Mouse (Mus musculus): ENCODE results near the gene Nrap. TPM values are rescaled to one million over a fixed set of nuclear protein-coding genes. Genes with fewer than 3 reads are reported as not detected.

Gene Nrap
- 0.28 and 0.47 TPM in 2 replicates for polyA plus RNA-seq (2015; fragmentation: Nextera tagmentation; extraction: Ambion mirVana)

DNA sequence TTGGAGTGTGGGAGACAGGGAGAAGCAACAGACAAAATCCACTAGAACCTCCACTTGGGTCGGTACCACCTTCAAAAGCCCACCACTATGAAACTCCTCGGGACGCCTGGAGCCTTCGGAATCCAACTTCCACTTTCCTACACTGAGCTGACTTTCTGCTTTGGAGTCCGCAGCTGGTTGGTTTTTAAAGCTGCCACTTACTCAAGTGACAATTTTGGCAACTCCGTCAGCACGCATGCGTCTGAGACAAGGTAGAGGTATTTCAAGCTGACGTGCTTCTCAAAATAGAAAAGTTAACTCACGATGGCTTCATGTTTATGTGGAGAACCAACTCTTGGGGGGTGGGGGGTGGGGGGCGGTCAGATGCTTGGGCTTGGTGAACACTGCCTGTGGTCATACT, at the start of gene Nrap:
Gene Nrap, minus strand, starts transcription at position 159 of the 400 bp plus-strand sequence.
- H3K27ac ChIP-seq (replicated peaks), result peak within 1 kb of the TSS; percentile 91
- WGBS (ENCODE audit: insufficient replicate concordance), result 74% methylated on average over 11 of the region's 11 CpGs
- no peaks in the 10 kb centered on the region for H3K9me3 ChIP-seq (replicated peaks)
- H3K9ac ChIP-seq, result no peak within 1 kb of the TSS
- peaks cover 64% of the 10 kb centered on the region for H3K4me1 ChIP-seq (replicated peaks)
- no peak within 1 kb of the TSS for H3K4me3 ChIP-seq (replicated peaks)
- H3K27me3 ChIP-seq, result no peaks in the 10 kb centered on the region
- ATAC-seq (ENCODE audit: insufficient read depth), result no peak
- no peaks in the 10 kb centered on the region for H3K36me3 ChIP-seq (replicated peaks)
- H3K4me2 ChIP-seq, result 0 out of 2 replicates have a peak within 1 kb of the TSS, but pooled peaks have one; percentile 68

DNA sequence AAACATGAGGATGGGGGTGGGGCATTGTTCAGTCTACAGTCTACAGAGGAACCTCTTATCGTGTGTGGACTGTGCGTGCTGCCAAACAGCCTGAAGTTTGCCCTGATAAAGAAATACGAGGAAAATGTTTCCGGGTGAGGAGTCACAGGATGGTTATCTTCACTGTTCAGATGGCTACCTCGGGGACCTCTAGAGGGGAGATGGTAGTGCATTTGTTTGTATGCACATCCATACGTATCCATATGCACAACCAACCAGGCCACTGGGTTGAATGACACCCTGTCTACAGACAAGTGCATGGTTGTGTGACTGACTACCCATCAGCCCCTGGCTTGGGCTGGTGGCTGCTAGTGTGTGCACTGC, 49.2 kb upstream of the Nrap start:
- peak; percentile 97 for ATAC-seq (ENCODE audit: insufficient read depth)
- Histone ChIP-seq H3K27ac (replicated peaks) (peak overlapping the region; percentile 79), H3K4me2 (peak overlapping the region; percentile 42), H3K27me3 (no peaks in the 10 kb centered on the region), H3K4me1 (replicated peaks) (peaks cover 26% of the 10 kb centered on the region), H3K4me3 (replicated peaks) (no peak overlapping the region), H3K36me3 (replicated peaks) (peaks cover 42% of the 10 kb centered on the region), H3K9ac (no peak overlapping the region), H3K9me3 (replicated peaks) (no peaks in the 10 kb centered on the region)
- WGBS (ENCODE audit: insufficient replicate concordance), result 14% methylated on average over 6 of the region's 6 CpGs

DNA sequence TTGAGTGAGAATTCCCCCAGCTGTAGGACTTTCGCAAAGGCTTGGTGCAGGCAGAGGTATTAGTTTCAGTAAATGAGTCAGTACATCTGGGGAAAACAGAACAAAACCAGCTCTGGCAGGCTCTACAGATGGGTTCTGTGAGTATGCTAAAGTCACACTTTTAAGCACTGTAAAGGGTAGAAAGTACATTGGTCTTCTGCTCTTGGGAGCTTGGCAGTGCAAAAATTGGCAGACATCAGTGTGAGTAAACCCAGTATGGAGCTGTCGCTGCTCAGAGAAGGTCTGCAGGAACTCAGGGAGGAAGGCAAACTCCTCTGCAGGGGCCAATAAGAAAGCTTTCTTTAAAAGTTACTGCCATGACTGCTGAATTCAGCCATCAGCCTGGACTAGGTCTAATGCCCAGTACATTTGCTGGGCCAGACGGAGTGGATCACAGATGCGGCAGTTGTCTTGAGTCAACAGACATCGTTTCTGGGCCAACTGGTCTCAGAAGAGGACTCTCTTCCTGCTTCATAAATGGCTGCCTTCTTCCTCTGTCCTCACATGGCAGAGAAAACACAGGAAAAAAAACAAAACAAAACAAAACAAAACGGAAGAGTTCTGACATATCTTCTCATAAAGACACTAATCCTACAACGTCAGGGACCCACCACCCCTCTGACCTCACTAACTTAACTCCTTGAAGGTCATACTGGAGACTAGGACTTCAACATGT, 48.7 kb upstream of the Nrap start:
- Histone ChIP-seq H3K36me3 (replicated peaks) (peaks cover 48% of the 10 kb centered on the region), H3K4me3 (replicated peaks) (no peak overlapping the region), H3K4me2 (peak overlapping the region; percentile 42), H3K9me3 (replicated peaks) (no peaks in the 10 kb centered on the region), H3K27me3 (no peaks in the 10 kb centered on the region), H3K27ac (replicated peaks) (peak overlapping the region; percentile 79), H3K9ac (no peak overlapping the region), H3K4me1 (replicated peaks) (peaks cover 26% of the 10 kb centered on the region)
- WGBS (ENCODE audit: insufficient replicate concordance), result 57% methylated on average over 7 of the region's 7 CpGs
- ATAC-seq (ENCODE audit: insufficient read depth), result no peak

DNA sequence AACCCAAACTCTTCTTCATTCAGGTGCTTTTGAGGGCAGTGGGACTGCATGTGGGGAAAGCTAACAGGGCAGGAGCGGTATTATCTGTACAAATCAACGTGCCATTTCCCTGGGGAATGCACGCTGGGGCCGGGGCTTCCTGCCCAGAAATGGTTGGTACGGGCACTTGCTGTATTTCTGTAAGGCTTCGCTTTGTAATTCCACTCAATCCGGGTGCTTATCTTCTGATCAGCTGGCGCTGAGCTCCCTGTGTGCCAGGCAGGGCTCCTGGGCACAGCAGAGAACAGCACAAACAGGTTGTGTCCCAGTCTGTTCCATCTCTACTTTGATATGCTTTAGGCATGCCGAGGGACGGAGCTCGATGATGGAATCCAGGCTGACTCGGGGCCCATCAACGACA, 46.5 kb upstream of the Nrap start:
- H3K36me3 ChIP-seq (replicated peaks), result peaks cover 53% of the 10 kb centered on the region
- ATAC-seq (ENCODE audit: insufficient read depth), result no peak

DNA sequence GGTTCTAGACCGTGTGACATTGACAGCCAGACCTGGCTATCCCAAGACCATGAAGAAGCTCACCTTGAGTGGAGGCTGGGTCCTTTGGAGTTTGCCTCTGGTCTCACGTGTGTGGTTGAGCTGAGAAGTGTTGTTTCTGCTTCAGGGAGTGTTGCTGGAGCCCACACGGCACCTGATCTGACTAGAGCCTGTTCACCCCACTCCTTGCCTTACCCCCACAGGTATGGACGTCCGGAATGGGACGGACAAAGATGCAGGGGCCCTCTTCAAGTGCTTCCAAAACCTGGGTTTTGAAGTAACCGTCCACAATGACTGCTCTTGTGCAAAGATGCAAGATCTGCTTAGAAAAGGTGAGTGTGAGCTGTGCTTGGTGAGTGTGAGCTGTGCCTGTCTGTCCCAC, 43.7 kb upstream of the Nrap start:
- no peak overlapping the region for H3K4me2 ChIP-seq
- H3K9me3 ChIP-seq (replicated peaks), result no peaks in the 10 kb centered on the region
- H3K27ac ChIP-seq (replicated peaks), result no peak overlapping the region
- 77% methylated on average over 7 of the region's 7 CpGs for WGBS (ENCODE audit: insufficient replicate concordance)
- no peak overlapping the region for H3K4me3 ChIP-seq (replicated peaks)
- H3K4me1 ChIP-seq (replicated peaks), result peaks cover 6% of the 10 kb centered on the region
- no peaks in the 10 kb centered on the region for H3K27me3 ChIP-seq
- no peak overlapping the region for H3K9ac ChIP-seq
- H3K36me3 ChIP-seq (replicated peaks), result peaks cover 49% of the 10 kb centered on the region
- no peak for ATAC-seq (ENCODE audit: insufficient read depth)

More for the DNA sequence above, 46.5 kb upstream of the Nrap start:
- H3K4me3 ChIP-seq (replicated peaks), result no peak overlapping the region
- H3K9ac ChIP-seq, result no peak overlapping the region
- 82% methylated on average over 13 of the region's 13 CpGs for WGBS (ENCODE audit: insufficient replicate concordance)
- H3K27me3 ChIP-seq, result no peaks in the 10 kb centered on the region
- no peak overlapping the region for H3K4me2 ChIP-seq
- H3K9me3 ChIP-seq (replicated peaks), result no peaks in the 10 kb centered on the region
- peaks cover 26% of the 10 kb centered on the region for H3K4me1 ChIP-seq (replicated peaks)
- H3K27ac ChIP-seq (replicated peaks), result no peak overlapping the region

DNA sequence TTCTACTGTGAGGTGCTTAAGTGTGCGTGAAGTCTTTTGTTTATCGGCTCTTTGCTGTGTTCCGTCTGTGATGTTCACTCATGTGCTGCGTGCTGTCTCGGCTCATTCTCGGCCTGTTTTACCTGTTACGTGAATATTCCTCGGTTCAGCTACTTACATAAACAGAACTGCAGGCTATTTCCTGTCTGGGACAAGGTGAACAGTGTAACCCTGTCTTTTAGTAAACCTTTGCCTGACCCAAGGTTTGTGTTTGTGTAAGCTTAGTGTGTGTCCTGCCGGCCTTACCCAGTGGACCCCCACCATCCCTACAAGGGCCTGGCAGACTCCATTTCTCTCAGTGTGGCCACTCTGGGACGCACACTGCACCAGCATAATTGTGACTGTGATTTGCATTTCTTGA, 42.9 kb upstream of the Nrap start:
- 82% methylated on average over 10 of the region's 10 CpGs for WGBS (ENCODE audit: insufficient replicate concordance)
- Histone ChIP-seq H3K27me3 (no peaks in the 10 kb centered on the region), H3K4me2 (no peak overlapping the region), H3K36me3 (replicated peaks) (peaks cover 45% of the 10 kb centered on the region), H3K4me1 (replicated peaks) (no peaks in the 10 kb centered on the region), H3K27ac (replicated peaks) (no peak overlapping the region), H3K9ac (no peak overlapping the region), H3K9me3 (replicated peaks) (no peaks in the 10 kb centered on the region), H3K4me3 (replicated peaks) (no peak overlapping the region)
- ATAC-seq (ENCODE audit: insufficient read depth), result no peak

DNA sequence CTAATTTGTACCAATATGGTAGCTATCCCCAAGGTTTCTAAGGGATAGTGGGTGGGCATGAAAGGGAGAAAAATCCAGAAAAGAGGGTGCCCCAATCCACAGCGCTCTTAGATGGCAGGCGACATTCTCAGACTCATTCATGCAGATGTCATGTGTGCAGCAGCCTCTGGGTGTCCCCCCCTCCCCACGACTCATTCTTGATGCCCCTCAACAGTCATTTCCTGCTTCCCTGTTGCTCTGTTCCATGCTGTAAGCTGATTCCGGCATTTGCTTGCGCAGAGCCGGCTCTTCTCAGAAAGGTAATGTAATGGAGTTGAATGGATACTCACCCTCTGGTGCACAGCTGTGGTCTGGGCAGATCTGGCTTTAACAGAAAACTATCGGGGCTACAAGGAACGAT, 40.5 kb upstream of the Nrap start:
- Histone ChIP-seq H3K27me3 (no peaks in the 10 kb centered on the region), H3K27ac (replicated peaks) (no peak overlapping the region), H3K9me3 (replicated peaks) (no peaks in the 10 kb centered on the region), H3K4me2 (no peak overlapping the region), H3K9ac (no peak overlapping the region), H3K4me1 (replicated peaks) (no peaks in the 10 kb centered on the region), H3K4me3 (replicated peaks) (no peak overlapping the region), H3K36me3 (replicated peaks) (peaks cover 26% of the 10 kb centered on the region)
- no peak for ATAC-seq (ENCODE audit: insufficient read depth)
- WGBS (ENCODE audit: insufficient replicate concordance), result 72% methylated on average over 8 of the region's 8 CpGs

DNA sequence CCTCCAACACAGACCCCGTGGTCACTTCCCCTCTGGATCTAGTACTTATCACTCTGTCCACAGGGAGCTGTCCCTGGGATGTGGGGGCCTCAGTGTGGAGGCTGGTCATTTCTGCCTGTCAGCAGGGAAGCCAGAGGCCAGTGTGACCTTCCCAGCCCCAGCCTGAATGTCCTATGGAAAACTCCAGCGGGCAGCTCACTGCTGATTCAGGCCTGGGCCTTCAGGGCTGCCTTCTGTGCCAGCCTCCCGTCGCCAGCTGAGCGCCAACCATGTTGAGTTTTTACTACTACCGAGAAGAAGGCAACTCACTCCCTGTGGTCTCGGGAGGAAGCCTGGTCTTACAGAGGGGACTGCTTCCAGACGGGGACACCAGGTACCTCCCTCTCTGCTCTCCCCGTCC, 35.7 kb upstream of the Nrap start:
- H3K36me3 ChIP-seq (replicated peaks), result no peaks in the 10 kb centered on the region
- no peak overlapping the region for H3K4me3 ChIP-seq (replicated peaks)
- no peaks in the 10 kb centered on the region for H3K9me3 ChIP-seq (replicated peaks)
- no peak overlapping the region for H3K9ac ChIP-seq
- no peak overlapping the region for H3K4me2 ChIP-seq
- 0 out of 2 replicates have a peak, but pooled peaks cover 4% of the 10 kb centered on the region for H3K4me1 ChIP-seq (replicated peaks)
- no peak for ATAC-seq (ENCODE audit: insufficient read depth)
- no peak overlapping the region for H3K27ac ChIP-seq (replicated peaks)
- WGBS (ENCODE audit: insufficient replicate concordance), result 61% methylated on average over 9 of the region's 9 CpGs
- H3K27me3 ChIP-seq, result no peaks in the 10 kb centered on the region

DNA sequence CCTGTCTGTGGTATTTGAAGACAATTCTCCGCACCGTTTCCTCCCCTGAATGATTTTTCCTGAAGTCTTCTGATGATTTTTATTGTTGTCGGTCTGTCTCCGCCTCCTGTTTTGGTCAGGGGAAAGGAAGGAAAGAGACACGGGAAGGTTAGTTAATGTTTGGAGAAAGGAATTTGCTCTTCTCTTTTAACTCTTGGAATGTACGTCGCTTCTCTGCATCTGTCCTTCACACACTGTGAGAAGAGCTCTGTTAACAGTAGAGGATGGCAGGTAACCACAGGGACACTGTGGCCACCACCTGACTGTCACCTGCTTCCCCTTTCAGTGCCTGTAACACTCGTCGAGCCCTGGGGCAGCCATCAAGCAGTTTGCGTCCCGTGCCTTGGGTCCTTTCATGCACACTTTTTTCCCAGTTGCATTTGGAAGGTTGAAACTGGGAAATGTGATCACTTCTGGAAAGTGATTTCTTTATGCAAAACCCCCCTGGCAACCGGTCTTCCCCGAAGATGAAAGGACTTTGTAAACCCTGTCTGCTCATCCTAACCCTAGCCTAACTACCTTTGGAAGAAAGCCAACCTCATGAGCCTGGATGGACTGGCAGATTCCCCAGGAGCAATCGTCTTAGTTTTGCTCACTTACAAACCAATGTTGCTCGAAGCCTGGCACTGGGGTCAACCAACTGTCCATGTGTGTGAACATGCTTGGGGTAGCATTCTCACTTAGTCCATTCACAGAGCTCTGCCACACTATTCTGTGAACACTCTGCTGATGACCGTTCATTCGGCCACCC, 35.0 kb upstream of the Nrap start:
- 0 out of 2 replicates have a peak, but pooled peaks cover 4% of the 10 kb centered on the region for H3K4me1 ChIP-seq (replicated peaks)
- no peaks in the 10 kb centered on the region for H3K9me3 ChIP-seq (replicated peaks)
- H3K27me3 ChIP-seq, result no peaks in the 10 kb centered on the region
- no peak overlapping the region for H3K9ac ChIP-seq
- no peak overlapping the region for H3K27ac ChIP-seq (replicated peaks)
- H3K4me3 ChIP-seq (replicated peaks), result no peak overlapping the region
- H3K4me2 ChIP-seq, result no peak overlapping the region
- H3K36me3 ChIP-seq (replicated peaks), result no peaks in the 10 kb centered on the region
- no peak for ATAC-seq (ENCODE audit: insufficient read depth)
- 74% methylated on average over 17 of the region's 17 CpGs for WGBS (ENCODE audit: insufficient replicate concordance)

DNA sequence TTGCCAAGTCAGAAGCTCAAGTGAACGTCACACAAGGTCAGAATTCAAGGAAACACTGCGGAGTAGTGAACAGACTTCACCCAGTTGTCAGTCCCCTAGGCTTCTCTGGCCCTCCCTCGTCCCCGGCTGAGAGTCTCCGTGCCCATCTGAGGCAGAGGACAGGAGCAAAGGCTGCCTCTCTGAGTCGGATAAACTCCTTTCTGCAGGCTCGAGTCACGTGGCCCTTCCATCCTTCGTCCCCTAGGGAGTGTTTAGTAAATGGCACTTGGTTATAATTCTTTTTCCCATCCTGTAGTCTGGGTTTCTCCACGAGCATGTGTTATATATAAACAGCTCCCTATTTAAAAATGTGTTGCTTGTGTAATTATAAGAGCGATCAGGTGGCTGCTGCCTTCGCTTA, 33.5 kb upstream of the Nrap start:
- 82% methylated on average over 12 of the region's 12 CpGs for WGBS (ENCODE audit: insufficient replicate concordance)
- H3K4me1 ChIP-seq (replicated peaks), result 0 out of 2 replicates have a peak, but pooled peaks cover 5% of the 10 kb centered on the region

DNA sequence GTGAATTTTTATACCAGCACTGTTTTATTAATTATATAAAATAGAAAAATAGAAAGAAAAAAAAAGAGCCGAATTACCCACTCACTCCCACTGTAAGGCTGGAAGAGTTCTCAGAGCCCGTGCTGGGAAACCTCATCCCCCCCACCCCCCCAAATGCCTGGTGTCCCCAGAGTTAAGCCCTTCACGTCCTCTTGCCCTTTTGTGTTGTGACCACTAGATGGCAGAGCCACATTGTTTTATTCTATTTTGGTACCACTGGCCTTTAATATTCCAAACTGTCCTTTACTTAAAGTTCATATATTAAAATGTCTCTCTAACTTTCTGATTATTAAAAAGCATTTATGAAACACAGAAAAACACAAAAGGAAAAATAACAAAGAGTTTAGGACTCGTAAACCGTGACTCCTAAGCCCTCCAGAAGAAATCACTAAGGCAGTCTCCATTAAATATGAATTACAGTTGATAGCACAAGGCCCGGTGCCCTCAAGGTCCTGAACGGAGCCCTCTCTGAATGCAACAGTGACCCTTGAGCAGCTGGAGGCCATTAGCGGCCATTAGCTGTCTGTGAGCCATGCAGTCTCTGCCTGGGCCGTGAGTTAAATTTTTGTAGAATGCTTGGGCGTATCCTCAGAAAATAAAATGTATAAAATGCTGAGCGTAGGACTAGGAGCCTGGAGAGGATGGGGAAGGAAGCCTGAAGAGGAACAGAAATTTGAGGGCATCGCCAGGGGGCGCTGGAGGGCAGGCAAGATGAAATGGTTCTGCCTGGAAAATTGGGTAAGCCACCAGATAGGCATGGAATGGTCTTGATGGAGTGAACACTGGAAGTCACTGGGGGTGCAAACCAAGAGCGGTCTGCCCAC, 32.9 kb upstream of the Nrap start:
- Histone ChIP-seq H3K27ac (replicated peaks) (no peak overlapping the region), H3K9ac (no peak overlapping the region), H3K4me2 (no peak overlapping the region), H3K4me1 (replicated peaks) (0 out of 2 replicates have a peak, but pooled peaks cover 6% of the 10 kb centered on the region), H3K9me3 (replicated peaks) (no peaks in the 10 kb centered on the region), H3K4me3 (replicated peaks) (no peak overlapping the region), H3K36me3 (replicated peaks) (no peaks in the 10 kb centered on the region), H3K27me3 (no peaks in the 10 kb centered on the region)
- no peak for ATAC-seq (ENCODE audit: insufficient read depth)
- 45% methylated on average over 14 of the region's 14 CpGs for WGBS (ENCODE audit: insufficient replicate concordance)

More for the DNA sequence above, 33.5 kb upstream of the Nrap start:
- Histone ChIP-seq H3K36me3 (replicated peaks) (no peaks in the 10 kb centered on the region), H3K9me3 (replicated peaks) (no peaks in the 10 kb centered on the region), H3K9ac (no peak overlapping the region), H3K4me3 (replicated peaks) (no peak overlapping the region), H3K4me2 (no peak overlapping the region), H3K27ac (replicated peaks) (no peak overlapping the region), H3K27me3 (no peaks in the 10 kb centered on the region)
- ATAC-seq (ENCODE audit: insufficient read depth), result no peak
